Mouse (Mus musculus): ENCODE results near the gene Mical2. TPM values are rescaled to one million over a fixed set of nuclear protein-coding genes. Genes with fewer than 3 reads are reported as not detected.

The Mical2 gene
- polyA plus RNA-seq, 1 experiment from 2014 or later, result 8.3 TPM

- H3K4me1 ChIP-seq (ENCODE audit: insufficient read depth, low read length), result peaks cover 15% of the 10 kb centered on the region
- no peak overlapping the region for H3K9ac ChIP-seq (replicated peaks; ENCODE audit: low read length)
- no peaks in the 10 kb centered on the region for H3K27me3 ChIP-seq (ENCODE audit: insufficient read depth, low read length)
- H3K4me3 ChIP-seq (ENCODE audit: low read length), result no peak overlapping the region
- no peak overlapping the region for H3K4me2 ChIP-seq (replicated peaks; ENCODE audit: low read depth, low read length)
- H3K27ac ChIP-seq (ENCODE audit: low read length), result no peak overlapping the region
- WGBS, result 88% methylated on average over 6 of the region's 6 CpGs
- H3K36me3 ChIP-seq (ENCODE audit: insufficient read depth, low read length), result no peaks in the 10 kb centered on the region
- no peaks in the 10 kb centered on the region for H3K9me3 ChIP-seq (ENCODE audit: low read length)
- ATAC-seq (ENCODE audit: low FRiP score, low TSS enrichment), result no peak
Measured at GRCm38 (mm10) chr7:112207717-112208116, 17.9 kb upstream of the Mical2 start.

DNA sequence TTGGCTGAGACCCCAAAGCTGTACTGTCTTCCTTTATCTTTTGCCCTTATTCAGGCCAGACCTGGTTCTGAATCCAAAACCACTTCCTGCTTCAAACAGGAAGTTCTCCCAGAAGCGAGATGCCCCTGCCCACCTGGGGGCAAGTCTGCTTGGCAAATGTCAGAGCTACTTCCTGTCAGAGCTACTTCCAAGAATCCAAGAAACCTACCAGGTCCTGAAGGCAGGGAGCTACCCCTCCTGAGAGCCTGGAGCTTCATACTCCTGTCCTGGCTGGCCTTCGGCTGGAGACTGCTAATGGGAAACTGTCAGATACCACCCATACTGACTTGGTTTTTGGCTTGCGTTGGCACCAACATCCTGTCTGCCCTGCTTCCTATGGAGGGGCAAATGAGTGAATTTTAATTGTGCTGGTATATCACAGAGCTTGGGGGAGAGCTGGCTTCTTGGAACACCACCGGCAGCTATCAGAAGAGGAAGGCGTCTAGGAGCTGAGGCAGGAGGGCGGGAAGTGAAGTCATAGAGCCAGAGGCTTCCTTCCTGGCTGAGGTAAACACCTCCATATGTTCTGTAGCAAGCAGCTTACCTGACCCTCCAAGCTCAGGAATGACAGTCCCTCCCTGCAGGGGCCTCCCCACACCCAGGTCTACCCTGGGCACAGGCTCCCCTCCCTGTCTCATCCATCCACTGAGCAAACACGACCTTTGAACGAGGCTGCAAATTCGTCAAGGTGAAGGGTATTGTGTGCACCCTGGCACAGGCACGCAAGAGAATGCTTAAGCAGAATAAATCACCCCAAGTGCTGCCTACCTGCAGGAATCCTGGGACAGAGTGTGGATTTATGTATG lies 17.1 kb upstream of the Mical2 start:
- no peak overlapping the region for H3K4me2 ChIP-seq (replicated peaks; ENCODE audit: low read depth, low read length)
- H3K27me3 ChIP-seq (ENCODE audit: insufficient read depth, low read length), result no peaks in the 10 kb centered on the region
- no peak overlapping the region for H3K9ac ChIP-seq (replicated peaks; ENCODE audit: low read length)
- no peaks in the 10 kb centered on the region for H3K36me3 ChIP-seq (ENCODE audit: insufficient read depth, low read length)
- H3K9me3 ChIP-seq (ENCODE audit: low read length), result no peaks in the 10 kb centered on the region
- no peak for ATAC-seq (ENCODE audit: low FRiP score, low TSS enrichment)
- WGBS, result 52% methylated on average over 10 of the region's 10 CpGs
- H3K4me3 ChIP-seq (ENCODE audit: low read length), result no peak overlapping the region
- peaks cover 16% of the 10 kb centered on the region for H3K4me1 ChIP-seq (ENCODE audit: insufficient read depth, low read length)
- H3K27ac ChIP-seq (ENCODE audit: low read length), result peak overlapping the region; percentile 25; the same call in 1 of the 2 replicates

- ATAC-seq (ENCODE audit: low FRiP score, low TSS enrichment), result no peak
Measured at GRCm38 (mm10) chr7:112209621-112210020, 16.0 kb upstream of the Mical2 start.

GRCm38 (mm10) chr7:112212921-112213721 lies 12.5 kb upstream of the Mical2 start:
- H3K9ac ChIP-seq (replicated peaks; ENCODE audit: low read length), result no peak overlapping the region
- peaks cover 13% of the 10 kb centered on the region for H3K4me1 ChIP-seq (ENCODE audit: insufficient read depth, low read length)
- WGBS, result 50% methylated on average over 8 of the region's 8 CpGs
- H3K27ac ChIP-seq (ENCODE audit: low read length), result no peak overlapping the region
- H3K9me3 ChIP-seq (ENCODE audit: low read length), result no peaks in the 10 kb centered on the region
- H3K27me3 ChIP-seq (ENCODE audit: insufficient read depth, low read length), result no peaks in the 10 kb centered on the region
- no peaks in the 10 kb centered on the region for H3K36me3 ChIP-seq (ENCODE audit: insufficient read depth, low read length)
- no peak overlapping the region for H3K4me2 ChIP-seq (replicated peaks; ENCODE audit: low read depth, low read length)
- no peak overlapping the region for H3K4me3 ChIP-seq (ENCODE audit: low read length)
- peak; percentile 72; the same call in 1 of the 2 replicates for ATAC-seq (ENCODE audit: low FRiP score, low TSS enrichment)

More at GRCm38 (mm10) chr7:112209621-112210020, 16.0 kb upstream of the Mical2 start:
- no peaks in the 10 kb centered on the region for H3K27me3 ChIP-seq (ENCODE audit: insufficient read depth, low read length)
- no peak overlapping the region for H3K9ac ChIP-seq (replicated peaks; ENCODE audit: low read length)
- H3K4me1 ChIP-seq (ENCODE audit: insufficient read depth, low read length), result peaks cover 12% of the 10 kb centered on the region
- H3K4me3 ChIP-seq (ENCODE audit: low read length), result no peak overlapping the region
- H3K27ac ChIP-seq (ENCODE audit: low read length), result no peak overlapping the region
- no peak overlapping the region for H3K4me2 ChIP-seq (replicated peaks; ENCODE audit: low read depth, low read length)
- H3K36me3 ChIP-seq (ENCODE audit: insufficient read depth, low read length), result no peaks in the 10 kb centered on the region
- no peaks in the 10 kb centered on the region for H3K9me3 ChIP-seq (ENCODE audit: low read length)
- WGBS, result 85% methylated on average over 4 of the region's 4 CpGs

- no peak overlapping the region for H3K4me2 ChIP-seq (replicated peaks; ENCODE audit: low read depth, low read length)
- peaks cover 3% of the 10 kb centered on the region; the same call in 1 of the 2 replicates for H3K9me3 ChIP-seq (ENCODE audit: low read length)
- H3K36me3 ChIP-seq (ENCODE audit: insufficient read depth, low read length), result no peaks in the 10 kb centered on the region
- no peak overlapping the region for H3K4me3 ChIP-seq (ENCODE audit: low read length)
- peaks cover 13% of the 10 kb centered on the region for H3K4me1 ChIP-seq (ENCODE audit: insufficient read depth, low read length)
- no peak for ATAC-seq (ENCODE audit: low FRiP score, low TSS enrichment)
- no peak overlapping the region for H3K27ac ChIP-seq (ENCODE audit: low read length)
- no peak overlapping the region for H3K9ac ChIP-seq (replicated peaks; ENCODE audit: low read length)
- H3K27me3 ChIP-seq (ENCODE audit: insufficient read depth, low read length), result no peaks in the 10 kb centered on the region
- 87% methylated on average over 3 of the region's 3 CpGs for WGBS
Measured at GRCm38 (mm10) chr7:112215871-112216270, 9.8 kb upstream of the Mical2 start.

DNA sequence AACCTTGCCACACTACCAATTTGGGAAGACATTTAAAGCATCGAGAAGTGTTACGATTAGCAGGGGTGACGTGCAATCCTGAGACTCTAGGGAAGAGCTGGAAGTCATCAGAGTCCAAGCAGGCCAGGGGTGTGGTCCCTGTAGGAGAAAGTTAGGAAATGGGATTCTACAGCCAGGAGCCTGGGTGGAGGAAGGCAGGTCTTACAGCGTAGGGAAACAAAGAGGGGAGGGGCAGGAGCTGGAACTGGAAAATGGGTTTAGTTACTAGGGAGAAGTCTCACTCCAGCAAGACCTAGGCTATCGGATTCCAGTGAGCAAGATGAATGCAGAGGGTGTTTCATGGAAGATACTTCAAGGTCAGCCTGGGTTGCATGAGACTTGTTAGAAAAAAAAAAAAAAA lies 8.9 kb upstream of the Mical2 start:
- H3K27ac ChIP-seq (ENCODE audit: low read length), result peak overlapping the region; percentile 45; the same call in 1 of the 2 replicates
- peak; percentile 58; the same call in 1 of the 2 replicates for ATAC-seq (ENCODE audit: low FRiP score, low TSS enrichment)
- 54% methylated on average over 5 of the region's 5 CpGs for WGBS

DNA sequence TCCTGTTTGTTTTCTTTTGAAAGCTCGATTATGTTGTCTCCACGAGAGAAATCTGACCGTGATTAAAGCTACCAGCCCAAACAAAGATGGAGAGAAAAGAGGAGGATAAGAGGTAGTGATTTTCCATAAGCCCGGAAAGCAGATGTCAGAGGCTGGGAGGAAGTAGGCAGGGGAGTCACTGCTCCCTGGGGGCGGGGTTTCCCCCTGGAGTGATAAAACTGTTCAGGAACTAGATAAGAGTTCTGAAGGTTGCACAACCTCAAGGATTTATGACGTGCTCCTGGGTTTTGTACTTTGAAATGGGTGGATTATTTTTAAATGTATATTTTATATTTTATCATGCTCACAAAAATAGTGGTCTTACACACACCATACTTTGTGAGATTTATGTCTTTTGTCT lies 8.4 kb upstream of the Mical2 start:
- Histone ChIP-seq H3K4me2 (replicated peaks; ENCODE audit: low read depth, low read length) (no peak overlapping the region), H3K27me3 (ENCODE audit: insufficient read depth, low read length) (no peaks in the 10 kb centered on the region), H3K27ac (ENCODE audit: low read length) (peak overlapping the region; percentile 45; the same call in 1 of the 2 replicates), H3K9ac (replicated peaks; ENCODE audit: low read length) (no peak overlapping the region), H3K4me1 (ENCODE audit: insufficient read depth, low read length) (peaks cover 13% of the 10 kb centered on the region), H3K36me3 (ENCODE audit: insufficient read depth, low read length) (no peaks in the 10 kb centered on the region), H3K9me3 (ENCODE audit: low read length) (peaks cover 3% of the 10 kb centered on the region; the same call in 1 of the 2 replicates), H3K4me3 (ENCODE audit: low read length) (no peak overlapping the region)
- ATAC-seq (ENCODE audit: low FRiP score, low TSS enrichment), result no peak; the same call in 1 of the 2 replicates
- 16% methylated on average over 6 of the region's 6 CpGs for WGBS

More for the DNA sequence above, 8.9 kb upstream of the Mical2 start:
- no peak overlapping the region for H3K4me2 ChIP-seq (replicated peaks; ENCODE audit: low read depth, low read length)
- no peak overlapping the region for H3K9ac ChIP-seq (replicated peaks; ENCODE audit: low read length)
- H3K4me1 ChIP-seq (ENCODE audit: insufficient read depth, low read length), result peaks cover 13% of the 10 kb centered on the region
- H3K9me3 ChIP-seq (ENCODE audit: low read length), result peaks cover 3% of the 10 kb centered on the region; the same call in 1 of the 2 replicates
- no peak overlapping the region for H3K4me3 ChIP-seq (ENCODE audit: low read length)
- H3K36me3 ChIP-seq (ENCODE audit: insufficient read depth, low read length), result no peaks in the 10 kb centered on the region
- no peaks in the 10 kb centered on the region for H3K27me3 ChIP-seq (ENCODE audit: insufficient read depth, low read length)

- Histone ChIP-seq H3K9ac (replicated peaks; ENCODE audit: low read length) (no peak overlapping the region), H3K27me3 (ENCODE audit: insufficient read depth, low read length) (peaks cover 5% of the 10 kb centered on the region; the same call in 1 of the 2 replicates), H3K36me3 (ENCODE audit: insufficient read depth, low read length) (no peaks in the 10 kb centered on the region), H3K27ac (ENCODE audit: low read length) (no peak overlapping the region), H3K9me3 (ENCODE audit: low read length) (peaks cover 3% of the 10 kb centered on the region; the same call in 1 of the 2 replicates), H3K4me3 (ENCODE audit: low read length) (no peak overlapping the region), H3K4me1 (ENCODE audit: insufficient read depth, low read length) (peaks cover 24% of the 10 kb centered on the region), H3K4me2 (replicated peaks; ENCODE audit: low read depth, low read length) (no peak overlapping the region)
- WGBS, result 66% methylated on average over 7 of the region's 7 CpGs
- ATAC-seq (ENCODE audit: low FRiP score, low TSS enrichment), result no peak
Measured at GRCm38 (mm10) chr7:112222733-112223524, 2.7 kb upstream of the Mical2 start.

DNA sequence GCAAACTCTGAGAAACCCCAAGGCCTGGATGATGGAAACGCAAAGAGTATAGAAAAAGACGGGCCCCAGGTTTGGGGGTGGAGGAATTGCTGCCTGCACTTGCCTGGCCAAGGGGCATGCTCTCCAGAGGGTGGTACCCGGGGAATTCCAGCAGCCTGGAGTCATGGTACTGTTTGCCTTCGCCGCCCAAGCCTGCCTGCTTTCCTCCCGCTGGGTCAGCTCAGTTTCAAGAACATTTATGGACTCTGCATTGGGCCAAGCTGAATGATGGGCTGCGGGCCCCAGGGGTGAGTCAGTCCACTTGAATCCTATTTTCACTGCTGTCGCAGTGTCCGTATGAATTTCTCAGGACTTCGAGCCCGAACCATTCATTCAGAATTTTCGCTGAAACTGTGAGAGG lies 802 bp upstream of the Mical2 start:
- no peak overlapping the region for H3K4me3 ChIP-seq (ENCODE audit: low read length)
- H3K4me1 ChIP-seq (ENCODE audit: insufficient read depth, low read length), result peaks cover 24% of the 10 kb centered on the region
- peaks cover 5% of the 10 kb centered on the region; the same call in 1 of the 2 replicates for H3K27me3 ChIP-seq (ENCODE audit: insufficient read depth, low read length)
- no peak overlapping the region for H3K27ac ChIP-seq (ENCODE audit: low read length)
- whole genome bisulfite sequencing, result 65% methylated on average over 12 of the region's 12 CpGs
- no peak overlapping the region for H3K4me2 ChIP-seq (replicated peaks; ENCODE audit: low read depth, low read length)
- no peak for ATAC-seq (ENCODE audit: low FRiP score, low TSS enrichment)
- no peaks in the 10 kb centered on the region for H3K36me3 ChIP-seq (ENCODE audit: insufficient read depth, low read length)
- H3K9me3 ChIP-seq (ENCODE audit: low read length), result peaks cover 3% of the 10 kb centered on the region; the same call in 1 of the 2 replicates
- H3K9ac ChIP-seq (replicated peaks; ENCODE audit: low read length), result no peak overlapping the region
